11 mouse cellular contexts compared by ENCODE assay signal in genomic region chr9:105556141-105556735, GRCm38 (mm10). TPM values are rescaled to one million over a fixed set of nuclear protein-coding genes. Genes with fewer than 3 reads are reported as not detected.
DNase-seq lines count a peak whose midpoint lies in the region; ATAC-seq and TF ChIP-seq lines count a peak whose summit lies in the region.
"Had no signal": no experiment of that assay in that cellular context is flagged by ENCODE, and none has a peak within 500 bp of the region (broad histone marks: within the 10 kb centered on the region; RNA-seq: fewer than 3 reads in every experiment).

No protein-coding gene starts in this region.

- no peak for ATAC-seq in hindbrain, embryonic 13.5 days (ENCODE audit: low FRiP score)
- ATAC-seq in hindbrain, embryonic 11.5 days (ENCODE audit: low FRiP score) = no peak
- ATAC-seq in neural tube, embryonic 13.5 days (ENCODE audit: low read depth) = no peak
- ATAC-seq in stomach, postnatal 0 days (ENCODE audit: low FRiP score, low TSS enrichment) = no peak
- ATAC-seq in midbrain, embryonic 11.5 days (ENCODE audit: low FRiP score) = no peak

- H3K9ac ChIP-seq in hindbrain, embryonic 13.5 days = no peak overlapping the region
- no peak overlapping the region for H3K9ac ChIP-seq in hindbrain, embryonic 11.5 days (ENCODE audit: low read depth, low read length)
- no peak overlapping the region for H3K9ac ChIP-seq in neural tube, embryonic 13.5 days
- no peak overlapping the region for H3K9ac ChIP-seq in stomach, postnatal 0 days (ENCODE audit: low read length)
- no peak overlapping the region for H3K9ac ChIP-seq in midbrain, embryonic 11.5 days (ENCODE audit: low read length)

- no peaks in the 10 kb centered on the region for H3K36me3 ChIP-seq in hindbrain, embryonic 13.5 days
- no peaks in the 10 kb centered on the region for H3K36me3 ChIP-seq in hindbrain, embryonic 11.5 days (ENCODE audit: control insufficient read depth, insufficient read depth, low read length)
- no peaks in the 10 kb centered on the region for H3K36me3 ChIP-seq in neural tube, embryonic 13.5 days
- no peaks in the 10 kb centered on the region for H3K36me3 ChIP-seq in stomach, postnatal 0 days (ENCODE audit: control insufficient read depth, insufficient read depth, low read length)
- no peaks in the 10 kb centered on the region for H3K36me3 ChIP-seq in midbrain, embryonic 11.5 days (ENCODE audit: control insufficient read depth, insufficient read depth, low read length)
- H3K36me3 ChIP-seq: midbrain, embryonic 10.5 days had no signal

- peaks cover 56% of the 10 kb centered on the region for H3K4me1 ChIP-seq in hindbrain, embryonic 13.5 days (replicated peaks)
- H3K4me1 ChIP-seq in hindbrain, embryonic 11.5 days (replicated peaks; ENCODE audit: control insufficient read depth, insufficient read depth, low read length) = 0 out of 2 replicates have a peak, but pooled peaks cover 4% of the 10 kb centered on the region
- H3K4me1 ChIP-seq in neural tube, embryonic 13.5 days (replicated peaks) = peaks cover 40% of the 10 kb centered on the region
- no peaks in the 10 kb centered on the region for H3K4me1 ChIP-seq in stomach, postnatal 0 days (replicated peaks; ENCODE audit: control insufficient read depth, insufficient read depth)
- peaks cover 8% of the 10 kb centered on the region for H3K4me1 ChIP-seq in midbrain, embryonic 11.5 days (ENCODE audit: control insufficient read depth, insufficient read depth, low read length)

- H3K27me3 ChIP-seq in hindbrain, embryonic 13.5 days = no peaks in the 10 kb centered on the region
- H3K27me3 ChIP-seq in hindbrain, embryonic 11.5 days (ENCODE audit: control insufficient read depth, insufficient read depth, low read length) = no peaks in the 10 kb centered on the region
- no peaks in the 10 kb centered on the region for H3K27me3 ChIP-seq in neural tube, embryonic 13.5 days
- H3K27me3 ChIP-seq in stomach, postnatal 0 days (ENCODE audit: control insufficient read depth, insufficient read depth, low read length) = no peaks in the 10 kb centered on the region
- no peaks in the 10 kb centered on the region for H3K27me3 ChIP-seq in midbrain, embryonic 11.5 days (ENCODE audit: control insufficient read depth, insufficient read depth, low read length)

- TF ChIP-seq EP300 in stomach, postnatal 0 days (optimal IDR thresholded peaks at IDR 0.05) = no peak

- no peak overlapping the region for H3K4me2 ChIP-seq in hindbrain, embryonic 13.5 days
- no peak overlapping the region for H3K4me2 ChIP-seq in hindbrain, embryonic 11.5 days (replicated peaks; ENCODE audit: low read depth, low read length)
- no peak overlapping the region for H3K4me2 ChIP-seq in neural tube, embryonic 13.5 days
- no peak overlapping the region for H3K4me2 ChIP-seq in stomach, postnatal 0 days (replicated peaks; ENCODE audit: low read depth)
- H3K4me2 ChIP-seq in midbrain, embryonic 11.5 days = no peak overlapping the region

- no peak overlapping the region for H3K4me3 ChIP-seq in hindbrain, embryonic 13.5 days
- no peak overlapping the region for H3K4me3 ChIP-seq in hindbrain, embryonic 11.5 days (ENCODE audit: low read depth, low read length)
- no peak overlapping the region for H3K4me3 ChIP-seq in neural tube, embryonic 13.5 days
- H3K4me3 ChIP-seq in stomach, postnatal 0 days (ENCODE audit: low read depth, low read length) = no peak overlapping the region
- no peak overlapping the region for H3K4me3 ChIP-seq in midbrain, embryonic 11.5 days (ENCODE audit: low read depth, low read length)
- H3K4me3 ChIP-seq: midbrain, embryonic 10.5 days had no signal

- no peak for DNase-seq in hindbrain, embryonic 11.5 days (ENCODE audit: low spot score)
- DNase-seq in neural tube, embryonic 10.5 days (ENCODE audit: extremely low spot score, low spot score) = no peak
- DNase-seq in kidney, postnatal 14 days = peak; percentile 36
- DNase-seq in stomach, postnatal 0 days (ENCODE audit: low spot score) = peak; percentile 18
- no peak for DNase-seq in midbrain, embryonic 11.5 days (ENCODE audit: low spot score, missing footprints)
- no peak for DNase-seq in urinary bladder, adult 2 months (ENCODE audit: low spot score)
- DNase-seq: embryo, embryonic 11 days; gastrocnemius, postnatal 36 days had no signal

- peak overlapping the region; percentile 73; the same call in 1 of the 2 replicates for H3K27ac ChIP-seq in hindbrain, embryonic 13.5 days
- H3K27ac ChIP-seq in hindbrain, embryonic 11.5 days (ENCODE audit: low read depth, low read length) = no peak overlapping the region
- 0 out of 2 replicates have a peak overlapping the region, but pooled peaks have one; percentile 84 for H3K27ac ChIP-seq in neural tube, embryonic 13.5 days (replicated peaks)
- H3K27ac ChIP-seq in stomach, postnatal 0 days (replicated peaks) = no peak overlapping the region
- H3K27ac ChIP-seq in midbrain, embryonic 11.5 days (ENCODE audit: low read depth, low read length) = no peak overlapping the region
- H3K27ac ChIP-seq: midbrain, embryonic 10.5 days had no signal

- TF ChIP-seq CTCF in stomach, postnatal 0 days (IDR thresholded peaks at IDR 0.05; ENCODE audit: low read depth) = no peak

- no peaks in the 10 kb centered on the region for H3K9me3 ChIP-seq in hindbrain, embryonic 13.5 days
- no peaks in the 10 kb centered on the region for H3K9me3 ChIP-seq in hindbrain, embryonic 11.5 days (ENCODE audit: control insufficient read depth, low read length)
- H3K9me3 ChIP-seq in neural tube, embryonic 13.5 days = no peaks in the 10 kb centered on the region
- no peaks in the 10 kb centered on the region for H3K9me3 ChIP-seq in stomach, postnatal 0 days (ENCODE audit: control insufficient read depth, low read length)
- H3K9me3 ChIP-seq in midbrain, embryonic 11.5 days (ENCODE audit: control insufficient read depth, low read length) = no peaks in the 10 kb centered on the region
- H3K9me3 ChIP-seq: midbrain, embryonic 10.5 days had no signal

- WGBS in hindbrain, embryonic 13.5 days = 65% methylated on average over 8 of the region's 8 CpGs
- WGBS in hindbrain, embryonic 11.5 days = 76% methylated on average over 8 of the region's 8 CpGs
- 68% methylated on average over 8 of the region's 8 CpGs for WGBS in neural tube, embryonic 13.5 days
- WGBS in stomach, postnatal 0 days = 41% methylated on average over 8 of the region's 8 CpGs
- WGBS in midbrain, embryonic 11.5 days = 80% methylated on average over 8 of the region's 8 CpGs

RNA-seq across cellular contexts. Expression of gene Atp2c1, which starts 29.1 kb away (rescaled TPM):
- polyA plus RNA-seq in hindbrain, embryonic 13.5 days (2015; fragmentation: Nextera tagmentation; extraction: Ambion mirVana) = 87.3 and 96.3 TPM in 2 replicates
- 65.3 and 83.1 TPM in 2 replicates for polyA plus RNA-seq in hindbrain, embryonic 11.5 days (2014; fragmentation: Nextera tagmentation; extraction: Ambion mirVana)
- polyA plus RNA-seq in neural tube, embryonic 13.5 days (2015; fragmentation: Nextera tagmentation; extraction: Ambion mirVana) = 97.1 and 100 TPM in 2 replicates
- 33.2 and 36.6 TPM in 2 replicates for polyA plus RNA-seq in stomach, postnatal 0 days (2015; fragmentation: Nextera tagmentation; extraction: Ambion mirVana)
- polyA plus RNA-seq in midbrain, embryonic 11.5 days (2014; fragmentation: Nextera tagmentation; extraction: Ambion mirVana) = 71.0 and 76.7 TPM in 2 replicates
- 81.9 and 83.4 TPM in 2 replicates for polyA plus RNA-seq in urinary bladder, adult 2 months (2012; rRNA removed)

Comparison
In these comparisons a context has a peak if more than half of its experiments do, and no peak if none do; other contexts are left out.
1. H3K27ac ChIP-seq: peak in hindbrain, embryonic 13.5 days (single experiment) and neural tube, embryonic 13.5 days (single experiment); none in hindbrain, embryonic 11.5 days (single experiment), stomach, postnatal 0 days (single experiment) and midbrain, embryonic 11.5 days (single experiment).
2. DNase-seq: peak in kidney, postnatal 14 days (single experiment) and stomach, postnatal 0 days (single experiment); none in hindbrain, embryonic 11.5 days (single experiment), neural tube, embryonic 10.5 days (single experiment), midbrain, embryonic 11.5 days (single experiment) and urinary bladder, adult 2 months (single experiment).